Mouse (Mus musculus) heart, postnatal 4 days (tissue): Measurements from ENCODE around the gene Rtp4. TPM values are rescaled to one million over a fixed set of nuclear protein-coding genes. Genes with fewer than 3 reads are reported as not detected.

ENCODE experiments used
- DNase-seq: peaks from one replicate; pipeline ENCODE4 v3.0.0; 2021
- total RNA-seq, 2 experiments: library from RNA; stranded (reverse); gene quantifications; 2 replicates each; pipeline ENCODE4 v1.2.3; 2021

Gene Rtp4
- total RNA-seq, 2 experiments from 2014 or later: 1.8 to 2.1 TPM

DNA sequence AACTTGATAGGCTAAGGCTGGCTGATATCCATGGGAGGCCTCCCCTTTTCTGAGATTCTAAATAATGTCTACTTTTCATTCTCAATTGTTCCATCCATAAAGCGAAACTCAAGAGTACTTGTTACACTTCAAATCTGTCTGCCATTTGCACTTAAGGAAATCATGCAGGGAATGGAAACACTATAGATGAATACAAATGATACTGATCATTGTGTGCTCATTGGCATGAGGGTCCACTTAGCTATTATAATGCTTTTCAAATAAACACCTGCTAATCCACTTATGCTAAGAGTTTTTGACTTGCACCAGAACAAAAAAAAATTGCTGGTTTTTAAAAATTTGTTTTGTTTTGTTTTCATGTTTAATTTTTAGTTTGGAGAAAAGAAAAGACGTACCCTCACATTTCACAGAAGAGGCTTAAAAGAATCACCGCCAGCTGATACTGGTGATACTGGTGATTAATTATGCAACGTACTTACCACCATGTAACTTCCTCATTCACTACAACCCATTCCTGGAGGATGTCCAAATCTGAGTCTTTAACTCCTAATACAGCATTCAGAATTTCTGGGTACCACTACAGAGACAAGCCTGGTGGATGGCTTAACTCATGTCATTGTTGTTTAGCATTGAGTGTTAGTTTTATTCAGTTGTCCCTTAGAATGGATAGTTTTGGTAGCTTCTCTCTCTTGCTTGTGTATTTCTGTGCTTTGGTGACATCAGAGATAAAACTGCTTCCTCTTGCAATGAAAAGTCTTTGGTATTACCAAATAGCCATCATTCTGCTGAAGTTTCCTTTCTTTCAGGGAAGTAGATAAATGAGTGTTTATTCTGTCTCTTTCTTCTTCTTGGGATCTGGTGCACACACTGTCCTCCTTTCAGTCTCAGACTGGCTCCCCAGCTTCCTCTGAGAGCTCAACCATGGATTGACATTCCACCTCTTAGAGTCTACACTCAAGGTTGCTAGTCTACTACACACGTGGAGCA, 71.3 kb downstream of the Rtp4 start:
- no peak for DNase-seq

DNA sequence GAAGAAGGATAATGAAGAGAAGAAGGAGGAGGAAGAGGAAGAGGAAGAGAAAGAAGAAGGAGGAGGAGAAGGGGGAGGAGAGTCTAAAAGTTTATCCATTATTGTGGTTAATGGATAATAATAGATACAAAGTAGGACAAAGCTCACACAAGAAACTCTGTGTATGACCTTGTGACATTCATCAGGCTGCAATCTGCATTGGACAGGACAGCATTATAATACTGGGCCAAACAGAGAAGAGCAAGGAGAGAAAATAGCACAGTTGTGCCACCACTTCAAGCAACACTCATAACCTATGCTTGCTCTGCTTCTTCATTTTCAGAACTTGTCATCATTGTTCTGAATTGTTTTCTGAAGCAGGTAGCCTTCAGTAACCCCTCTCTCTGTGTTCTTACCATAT, 72.4 kb downstream of the Rtp4 start:
- no peak for DNase-seq

- no peak for DNase-seq
Observed at GRCm38 (mm10) chr16:23596696-23597095, 76.6 kb downstream of the Rtp4 start.

DNA sequence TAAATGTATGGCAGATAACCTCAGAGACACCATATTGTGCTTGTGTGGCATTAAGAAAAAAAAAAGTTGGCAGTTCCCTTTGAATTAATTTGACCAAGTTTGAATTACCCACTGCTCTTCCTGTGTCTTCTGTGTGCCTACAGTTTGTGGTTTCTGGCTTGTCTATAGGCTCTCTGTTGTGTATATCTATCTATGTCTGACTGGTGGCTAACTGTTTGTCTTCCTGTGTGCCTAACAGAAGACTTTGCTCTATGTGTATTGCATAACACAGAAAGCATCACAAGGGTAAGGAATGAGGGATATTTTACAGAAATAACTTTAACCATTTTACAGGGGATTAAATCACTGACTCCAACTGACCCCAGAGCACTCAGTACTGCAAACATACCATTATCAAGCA, 77.9 kb downstream of the Rtp4 start:
- DNase-seq: no peak

- no peak for DNase-seq
Observed at GRCm38 (mm10) chr16:23606220-23606619, 86.1 kb downstream of the Rtp4 start.

DNA sequence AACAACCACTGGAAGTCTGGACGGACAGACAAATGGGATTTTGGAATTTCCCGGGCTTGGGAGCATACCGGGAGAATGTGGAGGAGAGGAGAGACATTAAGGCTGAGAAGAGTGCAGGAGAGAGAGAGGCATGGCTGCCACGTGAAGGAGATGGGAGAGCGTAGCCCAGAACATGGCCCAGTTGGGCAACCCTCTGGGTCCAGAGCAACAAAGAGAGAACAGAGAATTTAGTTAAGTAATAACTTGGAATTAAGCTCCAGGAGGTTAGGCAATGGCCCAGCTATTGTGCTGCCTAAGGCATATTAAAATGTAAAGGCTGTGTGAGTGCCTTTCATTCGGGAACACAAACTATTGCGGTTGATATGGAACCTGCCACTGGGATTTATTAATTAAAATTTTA, 86.6 kb downstream of the Rtp4 start:
- DNase-seq: no peak

DNA sequence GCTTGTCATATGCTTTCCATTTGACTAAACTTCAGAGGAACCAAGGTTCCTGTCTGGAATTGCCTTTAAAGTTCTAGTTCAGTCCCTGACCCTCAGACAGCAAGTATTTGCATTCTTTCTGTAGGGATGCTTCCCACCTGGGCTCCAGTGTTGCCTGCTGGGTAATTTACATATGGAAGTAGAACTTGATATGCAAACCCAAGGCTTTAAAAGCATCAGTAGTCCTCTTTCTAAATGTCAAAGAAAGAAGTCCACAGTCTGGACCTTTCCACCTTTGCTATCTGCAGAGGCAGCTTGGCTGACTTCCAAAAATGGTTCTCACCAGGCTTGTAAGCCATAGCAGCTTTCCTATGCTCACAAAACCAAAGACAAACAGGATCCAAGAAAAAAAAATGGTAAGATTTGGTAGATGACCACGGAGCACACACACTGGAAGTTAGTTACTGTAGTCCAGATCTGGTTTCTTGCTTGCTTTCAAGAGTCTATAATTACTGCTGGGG, 87.9 kb downstream of the Rtp4 start:
- peak; percentile 17 for DNase-seq

GRCm38 (mm10) chr16:23609748-23610185, 89.7 kb downstream of the Rtp4 start:
- peak; percentile 20 for DNase-seq

DNA sequence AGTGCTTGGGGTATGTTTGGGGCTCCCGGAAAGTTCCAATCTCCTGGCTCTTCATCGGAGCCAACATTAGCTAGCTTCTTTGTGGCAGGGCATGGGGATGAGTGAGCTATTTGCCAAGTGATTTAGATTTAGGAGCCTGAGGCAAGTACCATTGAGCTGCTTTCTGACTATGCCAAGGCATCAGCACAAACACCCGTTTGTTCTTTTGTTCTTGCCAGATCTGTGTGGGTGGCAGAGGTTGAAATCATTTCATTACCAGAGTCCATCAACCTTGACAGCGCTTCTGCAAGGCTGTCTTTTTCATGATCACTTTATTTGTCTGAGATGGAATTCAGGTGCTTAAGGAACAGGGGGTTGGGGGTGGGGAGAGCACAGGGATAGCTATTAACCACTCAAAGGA, 104.1 kb downstream of the Rtp4 start:
- DNase-seq: no peak

GRCm38 (mm10) chr16:23631531-23631930, 111.4 kb downstream of the Rtp4 start:
- DNase-seq: no peak

DNA sequence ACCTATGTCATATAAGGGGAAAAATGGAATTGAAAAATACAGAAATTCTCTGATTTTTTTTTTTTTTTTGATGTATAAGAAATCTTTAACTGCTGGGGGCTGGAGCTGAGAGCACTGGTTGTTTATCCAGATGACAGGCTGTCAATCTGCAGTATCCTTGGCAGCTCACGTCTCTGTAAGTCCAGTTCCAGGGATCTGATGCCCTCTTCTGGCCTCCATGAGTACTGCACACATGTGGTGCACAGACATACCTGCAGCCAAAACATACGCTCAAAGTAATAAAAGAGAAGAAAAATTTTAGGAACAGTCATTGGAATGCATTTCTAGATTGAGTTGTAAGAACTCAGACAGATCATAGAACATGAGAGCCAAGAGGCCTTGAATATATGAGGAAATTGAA, 112.6 kb downstream of the Rtp4 start:
- peak; percentile 30 for DNase-seq

- DNase-seq: no peak
Observed at GRCm38 (mm10) chr16:23653028-23653427, 132.9 kb downstream of the Rtp4 start.

GRCm38 (mm10) chr16:23653479-23653878, 133.4 kb downstream of the Rtp4 start:
- DNase-seq: no peak

- DNase-seq: no peak
Observed at GRCm38 (mm10) chr16:23659597-23660531, 139.8 kb downstream of the Rtp4 start.

Other genes starting within 250 kb of the Rtp4 start
- not detected for gene Rtp1, start 91.2 kb upstream of the Rtp4 start, total RNA-seq
- gene Masp1, start 524 bp downstream of the Rtp4 start, total RNA-seq: 10 to 100 TPM; 22.6 to 26.2 TPM